Mouse (Mus musculus) urinary bladder, adult 2 months (tissue): ENCODE results near the gene Fopnl. TPM values are rescaled to one million over a fixed set of nuclear protein-coding genes. Genes with fewer than 3 reads are reported as not detected.

Experiments used
- polyA plus RNA-seq: library from polyadenylated mRNA; depleted of rRNA; stranded (reverse); fragments of >200 nt; gene quantifications from 2 replicates; pipeline ENCODE4 v1.2.3, GENCODE M21; 2012; rRNA removed

The Fopnl gene
- polyA plus RNA-seq, 1 experiment, result 59.6 TPM

Other genes with a start within 250 kb of the Fopnl start
- 45.3 and 48.5 TPM in 2 replicates for gene Nde1, start 154.1 kb downstream of the Fopnl start, polyA plus RNA-seq
- 15.0 and 22.5 TPM in 2 replicates for gene Marf1, start 154.1 kb downstream of the Fopnl start, polyA plus RNA-seq
- gene Myh11, start 26.0 kb downstream of the Fopnl start, polyA plus RNA-seq, result 1,679 and 3,228 TPM in 2 replicates
- 27.5 and 27.7 TPM in 2 replicates for gene Abcc1, start 44.2 kb upstream of the Fopnl start, polyA plus RNA-seq
- not detected in 2 replicates for gene A630010A05Rik, start 244.9 kb upstream of the Fopnl start, polyA plus RNA-seq